Mouse (Mus musculus): ENCODE measurements around the gene Aen. TPM values are rescaled to one million over a fixed set of nuclear protein-coding genes. Genes with fewer than 3 reads are reported as not detected.

The Aen gene
- total and polyA plus RNA-seq, 2 experiments from 2014 or later = 40.3 to 48.5 TPM

GRCm38 (mm10) chr7:78885404-78885803 lies 10.2 kb upstream of the Aen start:
- H3K36me3 ChIP-seq (ENCODE audit: insufficient read depth, low read length) = peaks cover 5% of the 10 kb centered on the region; the same call in 1 of the 2 replicates
- peaks cover 21% of the 10 kb centered on the region; the same call in 1 of the 2 replicates for H3K4me1 ChIP-seq (ENCODE audit: insufficient read depth, low read length)
- H3K27me3 ChIP-seq (ENCODE audit: insufficient read depth, low read length) = no peaks in the 10 kb centered on the region
- WGBS = 68% methylated on average over 5 of the region's 5 CpGs
- ATAC-seq (ENCODE audit: low FRiP score) (no peak), DNase-seq (ENCODE audit: low spot score) (peak; percentile 72)
- H3K27ac ChIP-seq (ENCODE audit: low read depth, low read length) = peak overlapping the region; percentile 81; the same call in 1 of the 2 replicates
- no peaks in the 10 kb centered on the region for H3K9me3 ChIP-seq (ENCODE audit: low read length)
- no peak for TF ChIP-seq CTCF (IDR thresholded peaks at IDR 0.05)
- H3K4me2 ChIP-seq (ENCODE audit: low read depth, low read length, poor library complexity, severe bottlenecking) = peak overlapping the region; percentile 70
- H3K4me3 ChIP-seq (ENCODE audit: low read depth, low read length) = peak overlapping the region; percentile 69; the same call in 1 of the 2 replicates
- H3K9ac ChIP-seq (replicated peaks; ENCODE audit: low read length, poor library complexity, severe bottlenecking) = peak overlapping the region; percentile 29

GRCm38 (mm10) chr7:78886496-78886895 lies 9.2 kb upstream of the Aen start:
- Histone ChIP-seq H3K4me3 (ENCODE audit: low read depth, low read length) (peak overlapping the region; percentile 69; the same call in 1 of the 2 replicates), H3K27me3 (ENCODE audit: insufficient read depth, low read length) (no peaks in the 10 kb centered on the region), H3K9ac (replicated peaks; ENCODE audit: low read length, poor library complexity, severe bottlenecking) (no peak overlapping the region), H3K4me2 (ENCODE audit: low read depth, low read length, poor library complexity, severe bottlenecking) (peak overlapping the region; percentile 70), H3K9me3 (ENCODE audit: low read length) (no peaks in the 10 kb centered on the region), H3K4me1 (ENCODE audit: insufficient read depth, low read length) (peaks cover 21% of the 10 kb centered on the region; the same call in 1 of the 2 replicates), H3K36me3 (ENCODE audit: insufficient read depth, low read length) (peaks cover 5% of the 10 kb centered on the region; the same call in 1 of the 2 replicates), H3K27ac (ENCODE audit: low read depth, low read length) (no peak overlapping the region)
- DNase-seq (ENCODE audit: low spot score) (peak; percentile 51), ATAC-seq (ENCODE audit: low FRiP score) (no peak)
- TF ChIP-seq CTCF (IDR thresholded peaks at IDR 0.05) = no peak
- WGBS = 13% methylated on average over 4 of the region's 4 CpGs

GRCm38 (mm10) chr7:78887431-78887842 lies 8.2 kb upstream of the Aen start:
- no peak for ATAC-seq (ENCODE audit: low FRiP score)
- H3K36me3 ChIP-seq (ENCODE audit: insufficient read depth, low read length) = peaks cover 5% of the 10 kb centered on the region; the same call in 1 of the 2 replicates
- H3K4me1 ChIP-seq (ENCODE audit: insufficient read depth, low read length) = peaks cover 21% of the 10 kb centered on the region; the same call in 1 of the 2 replicates
- WGBS = 37% methylated on average over 9 of the region's 9 CpGs
- H3K9ac ChIP-seq (replicated peaks; ENCODE audit: low read length, poor library complexity, severe bottlenecking) = 0 out of 2 replicates have a peak overlapping the region, but pooled peaks have one; percentile 29
- H3K9me3 ChIP-seq (ENCODE audit: low read length) = no peaks in the 10 kb centered on the region
- H3K4me2 ChIP-seq (ENCODE audit: low read depth, low read length, poor library complexity, severe bottlenecking) = peak overlapping the region; percentile 70; the same call in 1 of the 2 replicates
- no peak overlapping the region for H3K4me3 ChIP-seq (ENCODE audit: low read depth, low read length)
- H3K27ac ChIP-seq (ENCODE audit: low read depth, low read length) = 0 out of 2 replicates have a peak overlapping the region, but pooled peaks have one; percentile 18
- peak; percentile 54 for DNase-seq (ENCODE audit: low spot score)
- no peak for TF ChIP-seq CTCF (IDR thresholded peaks at IDR 0.05)
- no peaks in the 10 kb centered on the region for H3K27me3 ChIP-seq (ENCODE audit: insufficient read depth, low read length)

- TF ChIP-seq CTCF (IDR thresholded peaks at IDR 0.05) = peak; percentile 99
- Histone ChIP-seq H3K4me2 (ENCODE audit: low read depth, low read length, poor library complexity, severe bottlenecking) (no peak overlapping the region), H3K4me3 (ENCODE audit: low read depth, low read length) (no peak overlapping the region), H3K27ac (ENCODE audit: low read depth, low read length) (no peak overlapping the region), H3K27me3 (ENCODE audit: insufficient read depth, low read length) (no peaks in the 10 kb centered on the region), H3K36me3 (ENCODE audit: insufficient read depth, low read length) (peaks cover 5% of the 10 kb centered on the region; the same call in 1 of the 2 replicates), H3K9me3 (ENCODE audit: low read length) (no peaks in the 10 kb centered on the region), H3K9ac (replicated peaks; ENCODE audit: low read length, poor library complexity, severe bottlenecking) (no peak overlapping the region), H3K4me1 (ENCODE audit: insufficient read depth, low read length) (peaks cover 15% of the 10 kb centered on the region; the same call in 1 of the 2 replicates)
- no peak for ATAC-seq (ENCODE audit: low FRiP score)
- WGBS = 2% methylated on average over 16 of the region's 16 CpGs
- DNase-seq (ENCODE audit: low spot score) = peak; percentile 82
These were observed 5.0 kb upstream of the Aen start for GRCm38 (mm10) chr7:78890641-78891040.

GRCm38 (mm10) chr7:78893917-78894316 lies 1.7 kb upstream of the Aen start:
- peaks cover 8% of the 10 kb centered on the region; the same call in 1 of the 2 replicates for H3K4me1 ChIP-seq (ENCODE audit: insufficient read depth, low read length)
- H3K9me3 ChIP-seq (ENCODE audit: low read length) = no peaks in the 10 kb centered on the region
- H3K36me3 ChIP-seq (ENCODE audit: insufficient read depth, low read length) = no peaks in the 10 kb centered on the region
- no peak overlapping the region for H3K27ac ChIP-seq (ENCODE audit: low read depth, low read length)
- ATAC-seq (ENCODE audit: low FRiP score) (no peak), DNase-seq (ENCODE audit: low spot score) (no peak)
- H3K9ac ChIP-seq (replicated peaks; ENCODE audit: low read length, poor library complexity, severe bottlenecking) = no peak overlapping the region
- H3K27me3 ChIP-seq (ENCODE audit: insufficient read depth, low read length) = no peaks in the 10 kb centered on the region
- H3K4me2 ChIP-seq (ENCODE audit: low read depth, low read length, poor library complexity, severe bottlenecking) = no peak overlapping the region
- 91% methylated on average over 10 of the region's 10 CpGs for WGBS
- TF ChIP-seq CTCF (IDR thresholded peaks at IDR 0.05) = no peak
- no peak overlapping the region for H3K4me3 ChIP-seq (ENCODE audit: low read depth, low read length)

- no peak for TF ChIP-seq CTCF (IDR thresholded peaks at IDR 0.05)
- H3K36me3 ChIP-seq (ENCODE audit: insufficient read depth, low read length) = no peaks in the 10 kb centered on the region
- H3K4me3 ChIP-seq (ENCODE audit: low read depth, low read length) = peak overlapping the region; percentile 93
- peak overlapping the region; percentile 93 for H3K4me2 ChIP-seq (ENCODE audit: low read depth, low read length, poor library complexity, severe bottlenecking)
- no peaks in the 10 kb centered on the region for H3K27me3 ChIP-seq (ENCODE audit: insufficient read depth, low read length)
- ATAC-seq (ENCODE audit: low FRiP score) (no peak), DNase-seq (ENCODE audit: low spot score) (no peak)
- WGBS = 49% methylated on average over 13 of the region's 13 CpGs
- no peak overlapping the region for H3K27ac ChIP-seq (ENCODE audit: low read depth, low read length)
- peaks cover 8% of the 10 kb centered on the region; the same call in 1 of the 2 replicates for H3K4me1 ChIP-seq (ENCODE audit: insufficient read depth, low read length)
- no peaks in the 10 kb centered on the region for H3K9me3 ChIP-seq (ENCODE audit: low read length)
- H3K9ac ChIP-seq (replicated peaks; ENCODE audit: low read length, poor library complexity, severe bottlenecking) = peak overlapping the region; percentile 70; the same call in 1 of the 2 replicates
These were observed 517 bp upstream of the Aen start for GRCm38 (mm10) chr7:78895021-78895652.
